Mouse (Mus musculus) CH12.LX (cell line): ENCODE measurements around the gene Ip6k1.

ENCODE experiments used
- CHD1 ChIP-seq: IDR thresholded peaks from 2 replicates; pipeline ENCODE4 v1.6.1; 2012; ENCODE audit warnings: low read depth, low read length, improper control_type of control experiment, inconsistent platforms
- CTCF ChIP-seq, 2 experiments: IDR thresholded peaks in 1 of 2; conservative IDR thresholded peaks in 1 of 2; 2 replicates each; pipeline ENCODE4 v1.5.1; 2011 to 2012; ENCODE audit warnings: low read depth in 2 of 2, low read length in 2 of 2, improper control_type of control experiment in 1 of 2, inconsistent platforms in 1 of 2, mild to moderate bottlenecking in 1 of 2, moderate library complexity in 1 of 2
- GABPA ChIP-seq: IDR thresholded peaks from 2 replicates; pipeline ENCODE4 v1.6.1; 2012; ENCODE audit warnings: low read depth, low read length, improper control_type of control experiment, inconsistent platforms; ENCODE audit not compliant: insufficient replicate concordance
- POLR2A ChIP-seq: IDR thresholded peaks from 2 replicates; pipeline ENCODE4 v1.6.1; 2011; ENCODE audit warnings: low read depth, mild to moderate bottlenecking, improper control_type of control experiment, low read length
- TBP ChIP-seq: conservative IDR thresholded peaks from 2 replicates; pipeline ENCODE4 v1.6.1; 2011; ENCODE audit warnings: low read depth, low read length, improper control_type of control experiment
- TCF12 ChIP-seq: IDR thresholded peaks from 2 replicates; pipeline ENCODE4 v1.6.1; 2014; ENCODE audit warnings: low read depth, mild to moderate bottlenecking, inconsistent platforms, low read length, improper control_type of control experiment
- ZNF384 ChIP-seq: IDR thresholded peaks from 2 replicates; pipeline ENCODE4 v1.6.1; 2012; ENCODE audit warnings: low read depth, low read length, improper control_type of control experiment, inconsistent platforms

GRCm38 (mm10) chr9:108052411-108052810 lies 50.1 kb downstream of the Ip6k1 start:
- no peak for TF ChIP-seq POLR2A
- TF ChIP-seq CHD1 = no peak
- no peak for TF ChIP-seq TBP
- no peak for TF ChIP-seq TCF12
- TF ChIP-seq CTCF (conservative IDR thresholded peaks at IDR 0.05 in 1 of 2, IDR thresholded peaks at IDR 0.05 in 1 of 2; ENCODE audit: low read depth in 2 of 2, low read length in 2 of 2) = no peak
- no peak for TF ChIP-seq ZNF384
- TF ChIP-seq GABPA = no peak
